Mouse (Mus musculus) ovary, adult 10 weeks (tissue): ENCODE measurements around the gene Eif3k. TPM values are rescaled to one million over a fixed set of nuclear protein-coding genes. Genes with fewer than 3 reads are reported as not detected.

Experiments
- polyA plus RNA-seq: library from polyadenylated mRNA; stranded (reverse); fragments of 350-450 nt; fragmentation: Illumina TruSeq; extraction: RNeasy Lipid Tissue Mini Kit (QIAGEN cat#74804); gene quantifications from one replicate; pipeline ENCODE4 v1.2.3, GENCODE M21; 2014

The Eif3k gene
- 2.1 TPM for polyA plus RNA-seq

GRCm38 (mm10) chr7:28981651-28982273, at the start of gene Eif3k, which contains the start of gene Map4k1:
Eif3k (minus strand) TSS chr7:28981864.
Map4k1 (plus strand) TSS chr7:28982050.

GRCm38 (mm10) chr7:28961927-28962670, 19.6 kb downstream of the Eif3k start, which contains the start of gene Actn4:
Actn4 (minus strand) TSS chr7:28962340.

Other genes starting within 250 kb of the Eif3k start
- 19.0 TPM for gene Mrps12, start 240.0 kb downstream of the Eif3k start, polyA plus RNA-seq
- gene Sars2, start 239.9 kb downstream of the Eif3k start, polyA plus RNA-seq = not detected
- not detected for gene Ccer2, start 225.7 kb downstream of the Eif3k start, polyA plus RNA-seq
- 15.0 TPM for gene Sirt2, start 215.1 kb downstream of the Eif3k start, polyA plus RNA-seq
- not detected for gene Nfkbib, start 214.4 kb downstream of the Eif3k start, polyA plus RNA-seq
- gene Rinl, start 192.9 kb downstream of the Eif3k start, polyA plus RNA-seq = 1.2 TPM
- 395 TPM for gene Hnrnpl, start 173.3 kb downstream of the Eif3k start, polyA plus RNA-seq
- 9.2 TPM for gene Ech1, start 156.6 kb downstream of the Eif3k start, polyA plus RNA-seq
- not detected for gene Lgals4, start 148.0 kb downstream of the Eif3k start, polyA plus RNA-seq
- not detected for gene Lgals7, start 118.0 kb downstream of the Eif3k start, polyA plus RNA-seq
- not detected for gene Capn12, start 100.4 kb downstream of the Eif3k start, polyA plus RNA-seq
- gene Actn4, start 19.5 kb downstream of the Eif3k start, polyA plus RNA-seq = 33.7 TPM
- gene Map4k1, start 186 bp upstream of the Eif3k start, polyA plus RNA-seq = not detected
- gene Ryr1, start 143.3 kb upstream of the Eif3k start, polyA plus RNA-seq = not detected
- 0.74 TPM for gene Rasgrp4, start 153.0 kb upstream of the Eif3k start, polyA plus RNA-seq
- 0.71 TPM for gene Fam98c, start 174.4 kb upstream of the Eif3k start, polyA plus RNA-seq
- not detected for gene Ggn, start 188.3 kb upstream of the Eif3k start, polyA plus RNA-seq
- gene Spred3, start 188.5 kb upstream of the Eif3k start, polyA plus RNA-seq = 2.3 TPM
- gene Psmd8, start 198.8 kb upstream of the Eif3k start, polyA plus RNA-seq = 58.9 TPM
- gene Catsperg1, start 232.2 kb upstream of the Eif3k start, polyA plus RNA-seq = 0.40 TPM